Mouse (Mus musculus) G1E (cell line): Measurements from ENCODE around the gene Col1a2. TPM values are rescaled to one million over a fixed set of nuclear protein-coding genes. Genes with fewer than 3 reads are reported as not detected.
A peak's percentile ranks its signal among the peaks of the same experiment; 100 is the strongest.

ENCODE experiments used
- ATAC-seq: 2 replicates; pipeline ENCODE4 v1.8.0; 2016; ENCODE audit warnings: mild to moderate bottlenecking; ENCODE audit not compliant: insufficient number of reproducible peaks, poor library complexity, low FRiP score, severe bottlenecking; ENCODE audit errors: extremely low read depth
- DNase-seq: peaks from one replicate; pipeline ENCODE4 v3.0.0; 2012; ENCODE audit warnings: low spot score
- H3K27me3 ChIP-seq: 2 replicates; pipeline ENCODE4 v1.6.1; 2012; ENCODE audit warnings: mild to moderate bottlenecking, low read length, inconsistent platforms; ENCODE audit not compliant: insufficient read depth
- H3K36me3 ChIP-seq: replicated peaks from 2 replicates; pipeline ENCODE3; 2012; ENCODE audit warnings: mild to moderate bottlenecking, inconsistent platforms
- H3K4me1 ChIP-seq: 2 replicates; pipeline ENCODE4 v1.6.1; 2012; ENCODE audit warnings: low read depth, low read length, inconsistent platforms, mixed read lengths; ENCODE audit not compliant: insufficient read depth
- H3K4me3 ChIP-seq: 2 replicates; pipeline ENCODE4 v1.5.1; 2012; ENCODE audit warnings: low read depth, mild to moderate bottlenecking, inconsistent platforms, low read length, moderate library complexity, mixed read lengths
- H3K9me3 ChIP-seq: replicated peaks from 2 replicates; pipeline ENCODE4 v1.6.1; 2012; ENCODE audit warnings: inconsistent platforms
- CTCF ChIP-seq: IDR thresholded peaks from 2 replicates; pipeline ENCODE4 v1.5.1; 2012; ENCODE audit warnings: low read depth, low read length, inconsistent platforms, mixed read lengths
- GATA1 ChIP-seq: IDR thresholded peaks from 2 replicates; pipeline ENCODE4 v1.6.1; 2012; ENCODE audit warnings: borderline replicate concordance, low read length, inconsistent platforms, mixed read lengths
- GATA2 ChIP-seq: IDR thresholded peaks from 2 replicates; pipeline ENCODE4 v1.6.1; 2012; ENCODE audit warnings: low read depth, low read length, inconsistent platforms, borderline replicate concordance
- POLR2AphosphoS5 ChIP-seq: IDR thresholded peaks from 2 replicates; pipeline ENCODE4 v1.6.1; 2012; ENCODE audit warnings: low read depth, low read length, inconsistent platforms; ENCODE audit not compliant: insufficient replicate concordance
- TAL1 ChIP-seq: conservative IDR thresholded peaks from 2 replicates; pipeline ENCODE4 v1.6.1; 2012; ENCODE audit warnings: low read depth, low read length, inconsistent platforms, mixed read lengths
- polyA plus RNA-seq: library from polyadenylated mRNA; stranded (reverse); fragments of >175 nt; gene quantifications from 2 replicates; pipeline ENCODE4 v1.2.3, GENCODE M21; 2012
- total RNA-seq, 2 experiments: library from RNA; stranded (forward) in 1 of 2; stranded (reverse) in 1 of 2; fragments of 200-1000 nt in 1 of 2; fragments of >200 nt in 1 of 2; fragmentation: Nextera tagmentation in 1 of 2; gene quantifications; 2 replicates each; pipeline ENCODE4 v1.2.3; 2014 to 2017

Gene Col1a2
- total and polyA plus RNA-seq, 3 experiments: 0.55 TPM; not detected in 2

DNA sequence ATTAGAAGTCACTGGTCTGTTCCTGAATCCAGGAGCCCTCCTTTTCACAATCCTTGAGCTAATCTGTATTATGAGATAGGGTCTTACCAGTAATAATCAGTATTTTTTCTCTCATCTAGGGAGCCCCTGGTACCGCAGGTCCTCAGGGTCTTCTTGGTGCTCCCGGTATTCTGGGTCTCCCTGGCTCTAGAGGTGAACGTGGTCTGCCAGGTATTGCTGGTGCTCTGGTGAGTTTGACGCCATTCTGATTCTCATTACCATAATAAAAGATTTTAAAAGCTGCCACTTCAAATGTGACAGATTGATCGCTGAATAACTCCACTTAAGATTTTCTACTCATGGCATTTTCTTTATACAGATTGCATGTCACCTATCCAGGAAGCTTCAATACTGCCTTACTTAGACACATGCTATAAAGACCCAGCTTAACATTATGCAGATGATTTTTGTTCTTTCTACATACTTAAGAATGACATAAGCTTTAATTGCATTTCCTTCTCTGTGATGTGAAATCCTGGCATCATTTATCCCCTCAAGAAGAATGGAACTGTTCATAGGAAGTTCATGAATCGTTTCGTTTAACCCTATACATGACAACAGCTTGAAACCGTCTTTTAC lies 30.0 kb downstream of the Col1a2 start:
- no peak for TF ChIP-seq CTCF
- ATAC-seq: no peak

DNA sequence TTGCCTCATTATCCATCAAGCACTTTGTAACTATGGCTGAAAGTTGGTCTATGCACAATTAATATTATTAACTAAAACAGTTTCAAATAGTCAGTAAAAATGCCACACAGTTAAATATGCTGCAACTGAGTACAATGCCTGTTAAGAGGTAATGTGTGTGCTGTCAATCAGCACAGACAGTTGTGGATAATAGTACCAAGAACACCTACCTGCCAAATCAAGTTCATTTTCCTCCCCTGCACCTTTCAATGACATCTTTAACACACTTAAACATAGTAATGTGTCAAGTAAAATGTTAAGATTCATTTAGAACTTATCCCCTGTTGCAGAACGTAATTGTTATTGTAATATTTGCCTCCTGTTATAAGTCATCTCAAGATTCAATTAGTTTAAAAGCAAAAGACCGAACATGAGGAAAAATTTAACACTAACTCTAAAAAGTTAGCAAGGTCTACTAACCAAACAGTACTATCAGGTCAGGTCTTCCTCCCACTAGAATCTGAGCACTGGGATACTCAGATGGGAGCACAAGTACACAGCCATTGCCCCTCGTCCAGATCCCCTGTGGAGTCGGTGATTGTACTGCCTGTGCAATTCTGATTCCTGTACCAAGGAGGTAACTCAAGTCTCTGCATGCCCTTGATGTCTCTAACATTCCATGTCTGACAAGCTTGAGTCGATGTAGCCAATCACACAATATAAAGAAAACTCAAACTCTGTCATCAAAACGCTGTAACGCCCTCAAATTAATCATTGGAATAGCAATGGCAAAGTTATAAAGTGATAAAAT lies 37.5 kb downstream of the Col1a2 start:
- Histone ChIP-seq H3K4me1 (peaks cover 6% of the 10 kb centered on the region; the same call in 1 of the 2 replicates), H3K9me3 (no peaks in the 10 kb centered on the region), H3K36me3 (no peaks in the 10 kb centered on the region), H3K27me3 (peaks cover 5% of the 10 kb centered on the region; the same call in 1 of the 2 replicates), H3K4me3 (no peak overlapping the region)
- no peak for DNase-seq
- TF ChIP-seq TAL1 (no peak), CTCF (no peak), POLR2AphosphoS5 (no peak), GATA1 (no peak), GATA2 (no peak)
- no peak for ATAC-seq

More for the DNA sequence above, 30.0 kb downstream of the Col1a2 start:
- Histone ChIP-seq H3K36me3 (no peaks in the 10 kb centered on the region), H3K4me3 (no peak overlapping the region), H3K27me3 (peaks cover 12% of the 10 kb centered on the region), H3K9me3 (no peaks in the 10 kb centered on the region), H3K4me1 (no peaks in the 10 kb centered on the region)
- DNase-seq: no peak

DNA sequence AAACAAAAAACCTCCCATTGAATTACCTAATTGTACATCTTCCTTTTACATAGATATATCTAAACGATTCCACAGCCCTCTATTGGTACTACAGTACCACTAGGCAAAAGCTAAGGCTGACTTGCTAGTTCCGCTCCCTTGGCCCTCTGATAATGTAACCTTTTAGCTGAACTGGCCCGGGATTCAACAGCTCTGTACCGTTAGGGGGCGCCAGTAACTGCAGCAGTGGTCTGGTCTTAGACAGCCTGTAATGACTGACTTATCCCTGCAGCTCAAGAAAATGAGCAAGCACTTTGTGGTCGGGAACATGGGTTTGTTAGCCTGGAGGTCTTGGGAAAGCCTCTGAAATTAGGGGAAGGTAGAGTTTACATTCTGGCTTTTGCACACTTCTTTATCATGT lies 39.9 kb downstream of the Col1a2 start:
- peaks cover 6% of the 10 kb centered on the region; the same call in 1 of the 2 replicates for H3K27me3 ChIP-seq
- H3K36me3 ChIP-seq: no peaks in the 10 kb centered on the region
- TF ChIP-seq CTCF: peak; percentile 23; the same call in 1 of the 2 replicates
- no peak for TF ChIP-seq POLR2AphosphoS5
- H3K4me1 ChIP-seq: peaks cover 6% of the 10 kb centered on the region; the same call in 1 of the 2 replicates
- H3K9me3 ChIP-seq: no peaks in the 10 kb centered on the region
- peak; percentile 49; the same call in 1 of the 2 replicates for ATAC-seq
- DNase-seq: peak; percentile 5
- no peak overlapping the region for H3K4me3 ChIP-seq

DNA sequence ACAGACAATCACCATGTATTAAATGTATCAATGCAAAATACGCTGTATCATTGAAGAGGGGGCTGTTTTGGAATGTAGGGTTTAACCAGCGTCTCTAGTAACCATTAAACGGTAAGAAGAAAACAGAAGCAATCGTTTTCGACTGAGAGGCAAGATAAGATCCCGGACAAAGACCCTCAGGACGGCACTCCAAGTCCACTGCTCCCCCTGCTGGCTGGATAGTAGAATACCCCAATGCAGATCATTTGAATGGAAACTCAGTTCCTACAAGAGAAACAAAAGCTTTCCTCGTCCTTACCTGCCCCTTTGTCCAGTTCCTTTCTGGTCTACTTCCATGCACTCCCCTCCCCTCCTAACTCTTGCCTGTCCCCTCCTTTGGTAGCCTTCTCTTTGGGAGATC lies 41.1 kb downstream of the Col1a2 start:
- TF ChIP-seq CTCF (peak; percentile 68), GATA1 (no peak), GATA2 (no peak), POLR2AphosphoS5 (no peak), TAL1 (no peak)
- ATAC-seq (no peak), DNase-seq (peak; percentile 11)
- H3K9me3 ChIP-seq: no peaks in the 10 kb centered on the region
- H3K4me3 ChIP-seq: no peak overlapping the region
- no peaks in the 10 kb centered on the region for H3K36me3 ChIP-seq
- H3K27me3 ChIP-seq: peaks cover 18% of the 10 kb centered on the region; the same call in 1 of the 2 replicates
- H3K4me1 ChIP-seq: peaks cover 6% of the 10 kb centered on the region; the same call in 1 of the 2 replicates

DNA sequence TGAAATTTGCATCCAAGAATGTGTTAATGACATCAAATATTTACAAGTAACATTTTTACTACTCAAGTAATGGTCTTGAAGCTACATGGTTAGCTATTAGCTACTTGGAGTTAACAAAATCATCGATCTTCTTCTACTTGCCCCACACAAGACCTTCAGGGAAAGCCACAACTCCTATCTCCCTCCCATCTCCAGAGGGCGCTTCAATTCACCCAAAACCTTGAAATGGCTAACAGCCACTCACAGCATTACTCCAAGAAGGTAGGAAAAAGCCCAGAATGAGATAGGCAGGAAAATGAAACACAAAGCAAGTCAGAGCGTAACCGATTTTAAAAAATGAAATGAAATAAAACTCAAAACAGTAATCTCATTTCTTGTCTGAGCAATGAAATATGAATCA lies 44.3 kb downstream of the Col1a2 start:
- Histone ChIP-seq H3K36me3 (no peaks in the 10 kb centered on the region), H3K27me3 (peaks cover 21% of the 10 kb centered on the region), H3K9me3 (no peaks in the 10 kb centered on the region), H3K4me3 (no peak overlapping the region), H3K4me1 (peaks cover 6% of the 10 kb centered on the region; the same call in 1 of the 2 replicates)
- TF ChIP-seq POLR2AphosphoS5: no peak
- TF ChIP-seq GATA1: no peak
- TF ChIP-seq TAL1: no peak
- no peak for TF ChIP-seq GATA2
- no peak for TF ChIP-seq CTCF
- no peak for ATAC-seq
- DNase-seq: no peak

DNA sequence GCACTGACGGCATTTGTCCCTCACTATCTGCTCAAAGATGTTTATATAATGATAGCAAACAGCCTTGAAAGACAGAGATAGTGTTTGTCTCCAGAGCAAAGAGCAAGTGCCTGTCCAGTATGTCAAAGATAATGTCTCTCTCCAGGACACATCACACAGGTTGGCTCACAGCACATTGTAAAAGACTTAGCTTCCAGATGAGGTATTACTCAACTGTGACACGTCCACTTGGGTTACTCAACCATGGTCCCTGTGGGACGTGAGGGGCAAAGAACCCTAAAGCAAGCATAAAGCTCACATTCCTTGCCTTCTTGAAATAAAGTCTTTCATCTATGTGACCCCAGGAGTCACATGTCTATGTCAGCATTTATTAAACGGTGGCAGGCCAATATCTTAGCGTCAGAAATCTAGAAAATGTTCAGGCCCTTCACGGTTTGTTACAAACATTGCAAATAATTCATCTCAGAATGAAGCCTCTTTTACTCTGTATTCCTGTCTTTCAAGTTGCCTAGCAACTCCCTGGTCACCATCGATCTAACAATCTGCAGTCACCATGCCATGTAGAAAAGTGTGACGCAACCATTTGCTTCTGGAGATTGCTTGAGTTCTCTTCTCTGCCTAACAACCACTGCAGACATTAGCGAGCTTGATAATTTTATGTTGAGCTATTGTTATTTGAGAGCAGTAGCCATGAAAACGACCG lies 45.4 kb downstream of the Col1a2 start:
- peaks cover 21% of the 10 kb centered on the region for H3K27me3 ChIP-seq
- no peak for TF ChIP-seq POLR2AphosphoS5
- TF ChIP-seq CTCF: no peak
- no peak for TF ChIP-seq TAL1
- no peak for TF ChIP-seq GATA2
- TF ChIP-seq GATA1: no peak
- H3K4me3 ChIP-seq: no peak overlapping the region
- ATAC-seq (no peak), DNase-seq (no peak)
- peaks cover 6% of the 10 kb centered on the region; the same call in 1 of the 2 replicates for H3K4me1 ChIP-seq
- no peaks in the 10 kb centered on the region for H3K36me3 ChIP-seq
- no peaks in the 10 kb centered on the region for H3K9me3 ChIP-seq
